Mouse (Mus musculus): ENCODE data around the gene Gm29666.

The Gm29666 gene

DNA sequence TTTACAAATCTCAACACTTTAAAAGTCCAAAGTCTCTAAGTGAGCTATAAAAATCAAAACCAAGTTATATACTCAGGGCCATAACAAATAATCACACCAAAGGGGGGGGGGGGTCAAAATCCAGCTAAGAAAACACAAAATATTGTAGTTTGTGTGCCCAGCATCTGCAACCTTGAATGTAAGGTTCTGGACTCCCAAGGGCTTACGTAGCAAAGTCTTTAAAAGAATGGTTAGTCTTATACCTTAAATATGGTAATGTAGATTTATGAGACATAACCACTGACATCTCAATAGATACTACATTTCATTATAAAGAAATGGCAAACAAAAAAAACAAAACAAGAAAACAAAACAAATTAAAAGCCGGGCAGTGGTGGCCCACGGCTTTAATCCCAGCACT lies at the start of gene Gm29666:
Gene Gm29666 (minus strand): TSS at position 101 of the 400 bp plus-strand sequence.
- DNase-seq (ENCODE audit: low spot score) = no peak

DNA sequence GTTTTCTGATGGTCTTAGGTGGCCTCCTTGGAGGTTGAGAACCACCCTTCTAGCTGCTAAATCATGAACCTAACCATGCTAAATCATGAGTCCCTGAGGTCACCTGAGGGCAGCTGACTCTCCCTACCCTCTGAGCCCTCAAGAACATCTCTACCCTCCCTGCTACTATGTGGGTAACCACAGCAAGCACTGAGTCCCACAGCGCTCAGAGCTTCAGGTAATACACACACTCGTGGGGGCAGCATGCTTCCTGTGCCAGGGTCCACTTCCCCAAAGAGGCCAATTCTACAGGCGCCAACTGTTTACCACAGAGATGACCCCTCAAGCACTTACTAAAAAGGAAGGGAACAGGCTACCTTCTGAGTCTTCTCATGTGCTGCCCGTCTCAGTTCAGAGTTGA lies 48.7 kb upstream of the Gm29666 start:
- DNase-seq (ENCODE audit: low spot score) = no peak

DNA sequence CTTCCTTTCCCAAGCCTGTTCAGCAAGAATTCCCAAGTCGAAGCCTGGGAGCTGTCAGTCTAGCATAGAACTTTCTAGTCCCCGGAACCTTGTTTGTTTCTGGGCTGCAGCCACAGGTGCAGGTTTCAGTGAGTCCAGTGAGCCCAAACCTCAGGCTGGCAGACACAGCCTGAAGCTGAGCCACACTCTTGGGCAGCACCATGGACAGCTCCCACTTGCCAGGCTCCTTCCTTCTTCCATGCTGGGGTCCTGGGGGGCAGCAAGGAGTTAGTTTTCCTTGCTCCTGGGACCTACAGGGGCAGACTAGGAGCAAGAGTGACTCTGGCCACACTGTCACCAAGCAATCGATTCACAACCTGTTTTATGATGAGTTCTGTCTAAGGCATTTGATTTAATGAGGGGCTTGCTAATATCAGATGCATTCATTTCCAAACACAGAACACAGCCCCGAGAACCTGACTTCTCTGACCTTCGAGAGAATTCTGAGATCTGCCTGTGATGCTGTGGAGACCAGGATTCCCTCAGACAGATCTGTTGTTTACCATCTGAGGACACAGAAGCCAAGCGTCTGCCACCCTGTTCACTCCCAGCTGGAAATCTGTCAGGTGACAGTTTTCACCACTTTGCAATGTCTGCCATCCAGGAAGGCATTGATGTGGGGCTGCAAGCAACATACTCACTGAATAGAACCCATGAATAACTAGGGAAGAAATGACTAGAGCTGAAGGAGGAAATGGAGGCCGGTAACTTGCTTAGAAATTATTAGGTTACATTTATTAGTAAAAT lies 45.9 kb upstream of the Gm29666 start:
- no peak for DNase-seq (ENCODE audit: low spot score)

DNA sequence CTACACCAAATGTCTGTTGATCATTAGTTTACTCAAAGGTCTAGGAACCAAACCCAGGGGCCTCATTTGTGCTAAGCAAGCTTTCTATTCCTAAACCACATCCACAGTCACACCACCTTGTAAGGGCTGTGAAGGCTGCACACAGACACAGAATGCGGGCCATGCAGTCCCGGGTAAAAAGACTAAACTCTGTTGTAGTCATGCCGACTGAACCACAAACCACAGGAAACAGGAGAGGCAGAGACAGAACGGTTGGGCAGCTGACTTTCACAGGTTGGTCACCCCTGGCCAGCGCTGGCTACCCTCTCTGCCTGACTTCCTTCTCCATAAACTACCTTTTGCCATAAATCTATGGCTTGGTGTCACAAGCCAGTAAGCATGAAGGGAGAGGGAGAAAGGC lies 44.9 kb upstream of the Gm29666 start:
- no peak for DNase-seq (ENCODE audit: low spot score)

DNA sequence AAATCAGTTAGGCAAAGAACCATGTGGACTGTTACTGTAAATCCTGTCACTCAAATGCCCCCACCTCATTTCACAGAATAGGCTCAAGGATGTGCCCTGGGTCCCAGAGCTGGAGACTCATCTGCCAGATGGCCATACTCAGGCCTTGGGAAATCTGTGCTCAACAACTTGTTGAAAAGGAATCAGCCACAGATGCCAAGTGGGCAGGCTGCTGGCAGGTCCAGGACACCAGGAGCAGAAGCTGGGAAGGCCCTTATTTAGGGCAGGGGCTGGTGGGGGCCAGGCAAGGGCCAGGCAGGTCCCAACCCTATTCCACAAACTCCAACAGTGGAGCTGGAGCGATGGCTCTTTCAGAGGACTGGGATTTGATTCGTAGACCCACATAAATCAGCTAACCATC lies 42.7 kb upstream of the Gm29666 start:
- DNase-seq (ENCODE audit: low spot score) = no peak

DNA sequence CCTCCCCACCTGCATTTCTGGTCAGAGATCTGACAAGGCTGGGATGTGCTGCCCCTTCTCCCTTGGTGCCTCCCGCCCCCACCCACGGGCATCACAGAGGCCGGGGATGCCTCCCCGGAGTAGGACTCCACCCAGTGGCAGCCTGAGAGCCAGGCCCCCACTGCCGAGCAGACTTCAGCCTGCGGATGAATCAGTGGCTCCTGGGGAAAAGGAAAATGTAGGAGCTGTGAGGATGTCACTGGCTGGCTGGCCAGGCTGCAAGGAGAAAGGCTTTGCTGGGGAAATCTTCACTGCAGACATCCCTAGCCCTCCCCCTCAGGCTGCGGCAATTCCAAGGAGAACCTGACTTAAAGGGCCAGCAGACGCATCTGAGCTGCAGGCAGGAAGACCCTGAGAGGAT lies 40.9 kb upstream of the Gm29666 start:
- no peak for DNase-seq (ENCODE audit: low spot score)

DNA sequence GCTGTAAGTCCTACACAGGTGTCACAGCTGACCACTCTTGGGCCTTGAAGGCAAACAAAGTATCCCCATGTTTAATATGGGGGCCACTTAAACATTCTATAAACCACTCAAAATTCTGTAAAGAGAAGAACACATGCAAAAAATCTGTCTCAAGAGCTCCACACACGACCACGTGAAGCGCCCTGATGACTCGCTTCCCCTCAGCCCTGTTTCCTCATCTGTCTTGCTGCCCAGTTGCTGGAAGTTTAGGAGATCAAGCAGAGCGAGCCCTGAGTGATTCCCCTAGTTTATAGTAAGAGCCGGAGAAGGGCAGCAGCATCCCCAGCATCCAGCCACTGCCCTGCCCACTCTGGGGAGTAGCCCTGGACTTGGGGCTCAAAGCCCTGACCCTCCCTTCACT lies 40.1 kb upstream of the Gm29666 start:
- DNase-seq (ENCODE audit: low spot score) = no peak

DNA sequence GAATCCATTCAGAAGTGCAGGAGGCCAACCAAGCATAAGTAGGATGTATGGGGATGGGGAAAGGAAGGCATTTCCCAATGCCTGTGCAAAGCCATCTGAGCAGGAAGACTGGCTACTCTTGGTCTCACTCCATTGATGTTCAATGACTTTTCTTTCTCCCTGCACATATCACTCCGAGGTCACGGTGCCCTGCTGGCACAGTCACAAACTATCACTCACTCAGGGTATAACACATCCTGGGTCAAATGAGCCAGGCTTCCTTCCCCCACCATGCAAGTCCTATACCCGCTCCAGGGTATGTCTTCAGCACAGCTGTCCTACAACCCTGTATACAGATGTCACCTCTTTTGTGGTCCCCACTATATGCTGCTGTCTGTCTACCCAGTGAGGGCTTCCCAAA lies 38.5 kb upstream of the Gm29666 start:
- DNase-seq (ENCODE audit: low spot score) = no peak

DNA sequence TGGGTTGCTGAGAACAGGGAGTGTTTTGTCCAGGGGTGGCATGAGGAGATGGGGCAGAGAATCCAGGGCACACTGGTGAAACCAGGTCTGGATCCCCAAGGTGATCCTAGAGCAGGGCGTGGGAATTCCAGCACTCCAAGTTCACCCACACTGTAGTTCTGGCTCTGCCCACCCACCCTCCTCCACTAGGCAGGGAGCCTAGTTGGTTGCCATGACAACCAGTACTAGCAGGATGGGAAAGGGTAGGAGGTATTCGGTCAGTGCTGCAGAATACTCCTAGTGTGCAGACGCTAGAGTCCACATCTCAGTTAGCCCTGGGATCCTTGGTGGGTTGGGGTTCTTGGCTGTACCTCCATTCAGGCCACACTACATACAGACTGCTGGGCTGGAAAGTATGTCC lies 38.0 kb upstream of the Gm29666 start:
- no peak for DNase-seq (ENCODE audit: low spot score)

DNA sequence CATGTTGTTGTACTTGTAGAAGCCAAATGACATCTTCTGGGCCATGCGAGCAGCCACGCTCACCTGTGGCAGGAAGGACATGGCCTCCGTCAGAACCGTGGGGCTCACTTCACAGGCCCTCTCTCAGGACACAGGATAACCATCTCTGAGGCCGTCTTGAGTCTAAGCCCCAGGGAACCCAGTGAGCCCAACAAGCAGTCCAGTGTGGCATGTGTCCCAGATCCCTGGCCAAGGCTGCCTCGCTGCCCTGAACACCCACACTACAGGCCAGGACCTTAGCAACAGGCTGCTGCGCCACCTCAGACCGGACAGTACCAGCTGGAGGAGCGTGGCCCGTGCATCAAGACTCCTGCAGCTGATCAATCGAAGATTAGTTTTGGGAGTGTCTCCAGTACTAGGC lies 33.4 kb upstream of the Gm29666 start:
- DNase-seq (ENCODE audit: low spot score) = no peak

DNA sequence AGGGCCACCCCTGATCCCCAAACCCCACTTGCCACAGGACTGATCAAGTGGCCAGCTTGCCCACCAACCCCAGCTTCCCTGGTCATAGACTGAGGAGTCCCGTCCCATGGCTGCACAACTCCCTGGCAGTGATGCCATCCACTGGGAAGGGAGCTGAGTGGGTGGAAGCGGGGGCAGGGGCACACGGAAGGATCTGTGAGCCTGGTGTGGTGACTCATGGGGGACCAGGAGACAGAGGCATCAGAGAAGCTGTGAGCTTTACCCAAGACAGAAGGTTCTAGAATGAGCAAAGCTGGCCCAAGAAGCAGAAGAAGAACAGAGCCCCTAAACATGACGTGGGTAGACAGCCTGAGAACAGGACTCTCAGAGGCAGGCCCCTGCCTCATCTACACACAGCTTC lies 30.2 kb upstream of the Gm29666 start:
- DNase-seq (ENCODE audit: low spot score) = no peak

DNA sequence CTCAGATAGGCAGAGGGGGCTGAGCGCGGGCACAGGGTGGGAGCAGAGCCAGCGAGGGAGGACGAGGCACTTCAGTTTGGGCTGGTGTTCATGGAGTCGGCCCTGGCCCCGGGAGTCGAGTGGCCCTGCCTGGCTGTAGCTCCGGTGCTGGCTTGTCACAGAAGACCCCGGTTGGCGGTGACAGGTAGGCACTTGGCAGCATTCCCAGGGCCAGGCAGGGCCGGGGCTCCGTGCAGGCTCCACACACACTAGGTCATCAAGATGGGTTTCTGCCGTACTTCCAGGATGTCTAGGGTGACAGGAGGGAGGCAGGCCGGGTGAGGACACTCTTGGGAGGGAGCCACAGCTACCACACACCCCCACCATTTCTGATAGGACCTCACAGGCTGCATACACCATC lies 29.2 kb upstream of the Gm29666 start:
- no peak for DNase-seq (ENCODE audit: low spot score)

DNA sequence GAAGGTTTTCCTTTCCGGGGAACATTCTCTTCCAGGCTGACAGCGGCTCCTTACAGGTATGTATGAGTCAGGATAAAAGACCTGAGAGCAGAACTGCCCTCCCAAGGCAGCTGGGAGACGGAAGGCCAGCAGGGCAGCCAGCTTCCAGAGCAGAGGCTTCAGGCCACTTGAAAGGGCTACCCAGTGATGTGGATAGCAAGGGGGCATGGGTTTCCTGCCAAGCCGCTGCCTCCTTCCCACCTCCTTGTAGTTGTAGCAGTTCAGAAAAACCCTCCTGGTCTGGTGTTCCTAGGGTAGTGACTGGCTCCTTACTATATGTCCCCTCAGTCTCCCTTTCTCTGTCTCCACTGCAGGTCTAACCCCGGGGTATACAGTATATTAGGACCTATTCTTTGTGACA lies 24.5 kb upstream of the Gm29666 start:
- DNase-seq (ENCODE audit: low spot score) = no peak

DNA sequence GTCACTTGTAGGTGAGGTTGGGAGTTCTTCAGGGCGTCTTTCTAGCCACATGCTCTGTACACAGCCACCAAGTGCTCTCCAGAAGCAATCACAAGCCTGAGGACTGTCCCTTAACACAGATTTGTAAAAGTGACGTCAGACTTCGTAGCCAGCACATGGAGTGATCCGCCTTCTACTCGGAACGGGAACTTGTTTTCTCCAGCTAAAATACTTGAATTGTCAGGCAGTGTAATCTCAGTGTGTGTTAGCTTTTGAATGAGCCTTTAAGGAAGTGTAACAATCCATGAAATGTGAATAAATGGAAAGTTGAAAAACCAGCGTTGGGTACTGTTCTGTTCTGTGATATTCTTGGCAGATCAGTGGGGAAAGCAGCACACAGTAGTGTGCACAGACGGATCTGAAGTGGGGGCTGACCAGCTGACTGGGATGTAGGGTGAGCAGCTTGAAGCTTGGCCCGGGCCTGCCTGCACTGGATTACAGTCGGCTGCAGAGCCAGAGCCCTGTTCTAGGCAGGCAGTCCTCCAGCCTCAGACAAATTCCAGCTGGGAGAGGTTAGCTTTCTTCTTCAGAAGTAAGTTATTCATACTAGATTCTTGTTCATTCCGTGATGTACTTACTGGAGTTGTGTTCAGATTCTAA lies 22.9 kb upstream of the Gm29666 start:
- no peak for DNase-seq (ENCODE audit: low spot score)

DNA sequence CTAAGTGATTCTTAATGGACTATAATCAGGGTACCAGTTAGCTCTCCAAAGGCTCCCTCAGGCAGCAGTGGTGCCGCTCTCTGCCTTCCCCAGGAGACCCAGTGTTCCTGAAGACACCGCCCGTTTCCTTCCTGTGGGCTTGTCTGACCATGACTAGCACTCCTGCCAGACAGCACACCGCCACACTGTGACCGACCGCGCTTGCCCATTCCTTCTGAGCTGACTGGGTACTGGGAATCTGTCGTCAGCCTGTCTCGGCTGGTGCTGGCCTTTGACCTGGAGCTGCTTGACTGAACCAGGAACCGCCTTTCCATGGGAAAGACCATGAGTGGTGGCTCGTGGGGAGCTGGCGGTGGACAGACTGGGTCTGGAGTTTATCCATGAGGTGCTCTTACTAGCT lies 20.3 kb upstream of the Gm29666 start:
- DNase-seq (ENCODE audit: low spot score) = no peak

DNA sequence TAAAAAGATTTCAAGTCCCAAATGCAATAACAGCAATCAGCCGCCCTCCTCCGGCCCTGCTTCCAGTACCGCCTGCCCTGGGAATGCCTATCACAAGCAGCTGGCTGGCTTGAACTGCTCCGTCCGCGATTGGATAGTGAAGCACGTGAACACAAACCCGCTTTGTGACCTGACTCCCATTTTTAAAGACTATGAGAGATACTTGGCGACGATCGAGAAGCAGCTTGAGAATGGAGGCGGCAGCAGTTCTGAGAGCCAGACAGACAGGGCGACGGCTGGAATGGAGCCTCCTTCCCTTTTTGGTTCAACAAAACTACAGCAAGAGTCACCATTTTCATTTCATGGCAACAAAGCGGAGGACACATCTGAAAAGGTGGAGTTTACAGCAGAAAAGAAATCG lies 15.1 kb upstream of the Gm29666 start:
- DNase-seq (ENCODE audit: low spot score) = no peak

DNA sequence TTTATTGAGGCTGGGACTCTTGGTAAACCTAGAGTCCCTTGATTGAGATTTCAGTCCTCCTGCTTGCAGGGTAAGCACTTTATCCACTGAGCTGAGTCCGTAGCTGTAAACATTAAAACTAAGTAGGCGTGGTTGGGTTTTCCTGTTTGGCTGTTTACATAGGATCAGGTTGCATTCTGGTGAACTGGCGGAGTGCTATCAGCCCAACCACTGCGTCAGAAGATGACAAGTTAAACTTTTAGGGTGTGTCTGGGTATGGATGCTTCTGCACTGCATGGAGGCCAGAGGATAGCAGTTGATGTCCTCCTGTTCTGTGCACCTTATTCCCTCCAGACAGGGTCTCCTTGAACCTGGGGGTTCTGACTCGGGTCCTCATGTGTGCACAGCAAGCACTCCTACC lies 12.5 kb upstream of the Gm29666 start:
- DNase-seq (ENCODE audit: low spot score) = no peak

DNA sequence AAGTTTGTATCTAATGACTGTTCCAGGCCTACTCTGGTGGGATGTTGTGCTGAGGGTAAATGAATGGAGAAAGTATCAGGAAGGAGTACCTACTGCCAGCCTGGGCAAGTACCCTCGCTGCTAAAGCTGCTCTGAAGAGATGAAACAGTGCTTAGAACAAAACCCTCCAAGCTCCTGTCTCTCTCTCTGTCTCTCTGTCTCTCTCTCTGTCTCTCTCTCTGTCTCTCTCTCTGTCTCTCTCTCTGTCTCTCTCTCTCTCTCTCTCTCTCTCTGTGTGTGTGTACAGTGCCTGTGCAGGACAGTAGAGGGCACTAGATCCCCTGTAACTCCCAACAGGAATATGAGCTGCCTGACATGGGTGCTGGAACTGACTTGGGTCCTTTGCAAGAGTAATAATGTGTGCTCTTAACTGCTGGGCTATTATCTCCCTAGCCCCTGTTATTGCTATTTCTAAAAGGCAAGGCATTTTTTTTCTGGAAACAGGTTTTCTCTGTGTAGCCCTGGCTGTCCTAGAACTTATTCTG lies 5.7 kb upstream of the Gm29666 start:
- DNase-seq (ENCODE audit: low spot score) = no peak

DNA sequence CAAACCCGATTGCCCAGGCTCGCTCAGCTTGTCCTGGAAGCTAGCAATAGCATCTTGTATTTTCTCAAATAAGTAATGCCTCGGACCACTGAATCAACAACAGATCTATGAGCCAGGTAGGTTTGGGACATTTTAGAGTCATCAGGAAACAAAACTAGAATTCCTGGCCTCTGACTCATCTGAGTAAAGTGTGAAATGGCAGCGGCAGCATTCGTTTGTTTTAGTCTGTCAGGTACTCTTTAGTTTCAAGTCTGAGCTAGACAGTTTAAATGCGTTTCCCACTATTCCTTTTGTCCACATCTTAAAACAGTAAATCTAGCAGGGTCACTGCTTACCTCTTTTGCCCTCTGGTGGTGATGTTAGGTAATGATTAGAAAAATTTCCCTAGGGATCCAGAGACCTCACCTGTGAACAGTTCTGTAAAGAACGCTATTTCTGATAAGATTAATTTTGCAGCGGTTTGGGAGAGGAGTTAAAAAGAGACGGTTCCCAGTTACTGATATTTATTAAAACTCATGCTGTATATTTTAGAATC lies 5.0 kb upstream of the Gm29666 start:
- no peak for DNase-seq (ENCODE audit: low spot score)

DNA sequence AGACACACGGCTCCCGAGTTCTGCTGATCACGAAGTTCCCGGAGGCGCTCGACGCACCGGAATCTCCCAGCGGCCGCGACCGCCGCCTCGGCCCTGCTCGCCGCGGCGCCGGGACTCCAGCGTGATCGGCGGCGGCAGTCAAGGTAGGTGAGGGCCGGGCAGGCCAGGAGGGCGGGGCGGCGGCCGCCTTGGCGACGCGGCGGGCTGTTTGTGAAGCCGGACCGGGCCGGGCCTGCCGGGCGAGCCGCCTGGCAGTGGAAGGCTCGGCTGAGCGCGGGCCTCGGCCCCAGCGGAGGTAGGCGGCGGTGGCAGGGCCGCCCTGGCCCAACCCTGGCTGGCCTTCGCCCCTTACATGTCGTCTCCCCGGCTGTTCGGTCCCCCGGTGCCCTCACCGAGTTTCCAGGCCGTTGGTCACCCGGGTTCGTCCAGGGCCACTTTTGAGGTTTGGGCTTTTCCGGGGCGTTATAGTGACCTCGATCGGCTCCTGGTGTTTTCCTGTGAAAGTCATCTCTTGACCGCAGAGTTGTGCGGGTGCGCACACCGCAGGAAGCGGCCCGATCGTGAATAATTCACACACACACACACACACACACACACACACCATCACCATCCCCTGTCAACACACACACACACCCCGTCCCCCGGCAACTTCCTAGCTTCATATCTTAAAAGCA lies 3.8 kb upstream of the Gm29666 start:
- DNase-seq (ENCODE audit: low spot score) = no peak

DNA sequence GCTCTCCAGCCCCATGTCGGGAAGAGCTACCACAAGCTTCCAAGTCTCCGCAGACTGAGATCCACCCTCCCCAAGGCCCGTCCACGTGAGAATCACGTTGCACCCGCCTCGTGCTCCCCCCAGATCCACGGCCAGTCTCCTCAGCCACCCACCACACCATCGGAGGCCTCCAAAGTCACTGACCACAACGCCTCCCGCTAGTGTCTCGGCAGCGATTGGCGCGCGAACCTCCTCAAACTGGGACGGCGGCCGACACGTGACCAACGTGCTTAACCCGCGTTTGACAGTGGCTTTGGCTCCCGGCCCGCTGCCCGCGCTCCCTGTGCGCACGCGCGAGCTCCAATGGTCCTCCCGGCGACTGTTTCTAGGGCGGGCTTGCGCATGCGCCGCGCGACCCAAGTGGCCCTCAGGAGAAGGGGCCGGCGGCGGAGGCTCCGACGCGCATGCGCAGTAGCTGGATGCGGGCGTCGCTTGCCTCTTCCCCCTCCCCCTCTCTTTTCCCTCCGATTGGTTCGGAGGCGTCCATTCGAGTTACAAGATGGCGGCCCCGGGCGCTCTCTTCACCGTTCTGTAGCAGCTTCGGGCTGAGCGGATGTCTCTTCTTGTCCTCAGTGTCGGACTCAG lies 3.2 kb upstream of the Gm29666 start, which contains the start of gene Nup50:
Gene Nup50 (plus strand): TSS at position 528 of the 624 bp plus-strand sequence.
- DNase-seq (ENCODE audit: low spot score) = peak; percentile 99

DNA sequence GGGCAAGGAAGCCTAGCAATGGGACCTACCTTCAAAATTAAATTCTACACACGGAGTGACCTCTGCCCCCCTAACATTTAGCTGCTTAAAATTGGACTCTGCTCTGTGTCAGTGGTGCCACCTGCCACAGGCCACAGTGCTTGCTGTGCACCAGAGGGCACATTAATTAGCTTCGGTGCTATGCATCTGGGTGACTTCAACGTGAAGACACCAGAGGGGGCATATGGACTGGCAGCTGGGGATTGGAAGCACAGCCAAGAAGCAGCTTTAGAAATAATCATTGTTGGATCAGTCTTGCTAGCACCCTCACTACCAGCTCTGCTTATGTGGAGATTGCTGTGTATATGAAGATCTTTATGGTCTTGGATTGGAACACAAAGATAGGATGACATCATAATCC lies 6.6 kb downstream of the Gm29666 start:
- no peak for DNase-seq (ENCODE audit: low spot score)

Data from testis, postnatal 14 days (tissue).